Mouse (Mus musculus): ENCODE results near the gene Baiap2l2. TPM values are rescaled to one million over a fixed set of nuclear protein-coding genes. Genes with fewer than 3 reads are reported as not detected.

Gene Baiap2l2
- total RNA-seq, 1 experiment from 2014 or later = 0.57 TPM

DNA sequence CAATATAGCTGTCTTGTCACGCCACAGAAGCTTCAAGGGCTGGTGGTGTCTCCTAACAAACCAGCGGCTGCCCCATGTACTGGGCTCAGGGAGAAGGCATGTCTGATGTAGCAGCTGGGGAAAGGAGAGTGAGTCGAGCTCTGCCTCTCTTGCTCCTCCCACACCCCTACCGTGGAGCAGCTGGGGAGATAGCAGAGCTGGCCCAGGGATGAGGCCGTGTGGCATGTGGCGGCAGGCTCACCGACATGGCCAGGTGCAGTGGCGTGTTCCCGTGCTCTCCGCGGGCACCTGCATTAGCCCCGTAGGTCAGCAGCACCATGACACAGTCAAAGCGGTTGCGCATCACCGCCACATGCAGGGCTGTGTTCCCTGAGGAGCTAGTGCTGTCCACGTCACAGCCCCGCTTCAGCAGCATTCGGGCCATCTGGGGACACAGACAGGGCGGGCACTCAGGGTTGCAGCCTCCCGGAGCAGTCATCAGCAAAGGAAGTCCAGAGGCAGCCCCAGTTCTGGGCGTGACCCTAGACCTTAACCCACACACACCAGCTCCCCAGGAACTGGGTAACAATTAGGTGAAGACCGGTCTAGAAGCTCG lies 20.8 kb upstream of the Baiap2l2 start:
- no peak for ATAC-seq (replicated peaks; ENCODE audit: insufficient number of reproducible peaks, low FRiP score, low TSS enrichment, poor library complexity, severe bottlenecking)

GRCm38 (mm10) chr15:79304832-79305231 lies 19.5 kb upstream of the Baiap2l2 start:
- ATAC-seq (replicated peaks; ENCODE audit: insufficient number of reproducible peaks, low FRiP score, low TSS enrichment, poor library complexity, severe bottlenecking) = no peak

GRCm38 (mm10) chr15:79303725-79304124 lies 18.4 kb upstream of the Baiap2l2 start:
- ATAC-seq (replicated peaks; ENCODE audit: insufficient number of reproducible peaks, low FRiP score, low TSS enrichment, poor library complexity, severe bottlenecking) = no peak

DNA sequence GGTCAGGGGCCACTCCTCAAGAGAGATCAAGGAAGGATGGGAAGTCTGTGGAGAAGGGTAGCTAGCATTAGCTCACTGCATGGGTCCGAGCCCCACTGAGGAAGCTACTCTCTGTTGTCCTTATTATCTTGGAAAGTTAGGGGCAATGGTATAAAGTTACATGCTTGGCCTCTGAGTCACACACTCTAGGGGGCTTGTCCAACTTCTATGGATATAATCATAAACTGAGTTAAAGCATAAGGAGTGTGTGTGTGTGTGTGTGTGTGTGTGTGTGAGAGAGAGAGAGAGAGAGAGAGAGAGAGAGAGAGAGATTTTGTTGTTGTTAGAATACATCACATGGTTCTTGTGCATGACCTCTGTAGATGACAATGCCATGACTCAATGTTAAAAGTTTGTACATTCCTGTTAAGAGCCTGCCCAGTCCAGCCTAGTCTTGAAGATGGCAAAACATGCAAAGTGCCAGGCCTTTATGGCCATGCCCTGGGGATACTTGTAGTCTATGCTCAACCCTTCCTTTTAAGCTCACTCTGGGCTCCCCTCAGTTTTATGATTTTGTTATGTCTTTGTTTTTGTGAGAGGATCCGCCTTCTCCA lies 14.3 kb upstream of the Baiap2l2 start:
- ATAC-seq (replicated peaks; ENCODE audit: insufficient number of reproducible peaks, low FRiP score, low TSS enrichment, poor library complexity, severe bottlenecking) = no peak

- no peak for ATAC-seq (replicated peaks; ENCODE audit: insufficient number of reproducible peaks, low FRiP score, low TSS enrichment, poor library complexity, severe bottlenecking)
Observed at GRCm38 (mm10) chr15:79298553-79298952, 13.2 kb upstream of the Baiap2l2 start.

GRCm38 (mm10) chr15:79292779-79293178 lies 7.4 kb upstream of the Baiap2l2 start:
- no peak for ATAC-seq (replicated peaks; ENCODE audit: insufficient number of reproducible peaks, low FRiP score, low TSS enrichment, poor library complexity, severe bottlenecking)

DNA sequence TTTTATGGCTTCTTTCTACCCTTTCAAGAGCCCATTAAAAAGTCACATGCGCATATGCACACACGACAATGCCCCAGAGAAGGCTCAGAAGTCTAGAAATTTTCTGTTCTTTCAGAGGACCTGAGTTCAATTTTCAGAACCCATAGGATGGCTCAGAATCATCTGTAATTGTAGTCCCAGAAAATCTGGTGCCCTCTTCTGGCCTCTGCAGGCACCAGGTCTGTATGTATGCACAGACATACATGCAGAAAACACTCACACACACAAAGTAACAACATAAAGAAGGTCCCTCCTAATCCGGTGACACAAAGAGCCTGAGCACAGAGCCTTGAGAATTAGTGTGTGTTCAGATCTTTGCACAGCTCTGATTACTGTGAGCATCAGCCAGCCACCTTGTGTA lies 5.0 kb upstream of the Baiap2l2 start:
- no peak for ATAC-seq (replicated peaks; ENCODE audit: insufficient number of reproducible peaks, low FRiP score, low TSS enrichment, poor library complexity, severe bottlenecking)

GRCm38 (mm10) chr15:79289441-79289840 lies 4.1 kb upstream of the Baiap2l2 start:
- ATAC-seq (replicated peaks; ENCODE audit: insufficient number of reproducible peaks, low FRiP score, low TSS enrichment, poor library complexity, severe bottlenecking) = no peak

GRCm38 (mm10) chr15:79288387-79288786 lies 3.0 kb upstream of the Baiap2l2 start:
- ATAC-seq (replicated peaks; ENCODE audit: insufficient number of reproducible peaks, low FRiP score, low TSS enrichment, poor library complexity, severe bottlenecking) = no peak

GRCm38 (mm10) chr15:79287091-79287490 lies 1.8 kb upstream of the Baiap2l2 start:
- no peak for ATAC-seq (replicated peaks; ENCODE audit: insufficient number of reproducible peaks, low FRiP score, low TSS enrichment, poor library complexity, severe bottlenecking)

DNA sequence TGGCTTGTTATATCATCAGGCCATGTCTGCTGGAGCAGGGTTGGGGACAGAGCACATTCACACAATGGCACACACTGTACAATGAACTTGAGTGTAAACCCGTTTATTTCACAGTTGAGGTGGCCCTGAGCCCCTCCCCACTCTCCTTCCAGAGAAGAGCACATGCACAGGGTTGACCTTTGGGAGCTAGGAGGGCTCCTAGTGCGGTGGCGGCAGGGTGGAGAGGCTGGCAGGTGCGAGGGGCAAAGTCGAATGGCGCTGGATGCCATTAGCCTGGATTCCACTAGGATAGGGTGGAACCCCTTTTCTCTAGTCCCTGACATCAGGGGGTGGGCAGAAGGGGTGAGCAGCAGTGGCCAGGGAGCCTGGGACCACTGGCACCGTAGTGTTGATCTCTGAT lies 804 bp upstream of the Baiap2l2 start:
- no peak for ATAC-seq (replicated peaks; ENCODE audit: insufficient number of reproducible peaks, low FRiP score, low TSS enrichment, poor library complexity, severe bottlenecking)

GRCm38 (mm10) chr15:79283371-79283770 lies 2.0 kb downstream of the Baiap2l2 start:
- no peak for ATAC-seq (replicated peaks; ENCODE audit: insufficient number of reproducible peaks, low FRiP score, low TSS enrichment, poor library complexity, severe bottlenecking)

DNA sequence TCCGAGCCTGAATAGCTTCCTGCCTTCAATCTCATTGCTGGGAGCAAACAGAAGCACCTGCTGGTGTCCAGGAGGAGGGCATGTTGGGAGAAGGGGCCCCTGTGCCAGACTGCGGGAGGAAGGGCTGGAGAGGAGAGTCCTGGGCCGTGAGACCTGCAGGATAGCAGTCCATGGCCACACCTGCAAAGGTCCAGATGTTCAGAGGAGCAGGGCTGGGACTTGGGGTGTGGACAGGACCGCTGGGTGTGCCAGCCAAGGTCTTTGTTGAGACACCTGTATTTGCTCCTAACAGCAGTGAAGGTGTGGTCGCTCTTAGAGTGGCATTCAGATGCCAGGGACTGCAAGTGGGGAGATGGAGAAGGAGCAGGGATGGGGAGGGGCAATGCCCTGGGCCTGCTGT lies 2.9 kb downstream of the Baiap2l2 start:
- no peak for ATAC-seq (replicated peaks; ENCODE audit: insufficient number of reproducible peaks, low FRiP score, low TSS enrichment, poor library complexity, severe bottlenecking)

GRCm38 (mm10) chr15:79281389-79281788 lies 3.9 kb downstream of the Baiap2l2 start:
- 0 out of 2 replicates have a peak, but pooled peaks have one; percentile 42 for ATAC-seq (replicated peaks; ENCODE audit: insufficient number of reproducible peaks, low FRiP score, low TSS enrichment, poor library complexity, severe bottlenecking)

GRCm38 (mm10) chr15:79280850-79281249 lies 4.5 kb downstream of the Baiap2l2 start:
- ATAC-seq (replicated peaks; ENCODE audit: insufficient number of reproducible peaks, low FRiP score, low TSS enrichment, poor library complexity, severe bottlenecking) = no peak

GRCm38 (mm10) chr15:79280209-79280608 lies 5.1 kb downstream of the Baiap2l2 start:
- 0 out of 2 replicates have a peak, but pooled peaks have one; percentile 32 for ATAC-seq (replicated peaks; ENCODE audit: insufficient number of reproducible peaks, low FRiP score, low TSS enrichment, poor library complexity, severe bottlenecking)

DNA sequence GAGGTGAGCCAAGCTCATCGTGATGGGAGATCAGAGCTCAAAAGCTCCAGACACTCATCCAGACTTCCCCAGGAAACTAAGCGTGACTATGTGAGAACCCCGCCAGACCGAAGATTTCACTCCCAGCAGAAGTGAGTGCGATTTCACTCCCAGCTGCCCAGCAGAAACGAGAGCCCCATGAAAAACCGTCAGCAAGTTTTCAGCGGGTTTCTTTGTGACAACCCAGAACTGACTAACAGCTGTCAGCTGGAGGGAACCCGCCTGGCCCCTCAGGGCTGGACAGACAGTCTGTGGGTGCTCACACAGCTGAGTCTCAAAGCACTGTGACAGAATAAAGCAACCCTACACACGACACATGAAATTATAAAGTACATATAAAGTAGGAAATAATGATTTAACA lies 7.6 kb downstream of the Baiap2l2 start:
- no peak for ATAC-seq (replicated peaks; ENCODE audit: insufficient number of reproducible peaks, low FRiP score, low TSS enrichment, poor library complexity, severe bottlenecking)

DNA sequence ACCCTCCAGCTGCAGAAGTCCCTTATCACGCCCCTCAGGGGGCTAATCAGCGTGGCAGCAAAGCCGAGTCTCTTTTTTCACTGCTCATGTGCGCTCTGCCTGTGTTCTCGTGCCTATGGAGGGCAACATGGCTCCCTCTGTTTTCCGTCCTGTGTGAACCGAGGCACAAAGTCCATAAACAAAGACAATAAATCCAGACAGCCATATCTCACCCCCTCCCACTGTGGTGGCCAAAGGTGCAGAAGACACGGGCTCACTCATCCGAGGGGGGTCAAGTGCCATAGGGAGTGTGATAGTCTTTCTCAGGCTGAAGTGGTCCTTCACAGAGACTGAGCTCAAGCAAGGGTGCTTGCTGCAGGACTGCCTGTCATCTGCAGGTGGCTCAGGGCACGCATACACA lies 12.3 kb downstream of the Baiap2l2 start:
- ATAC-seq (replicated peaks; ENCODE audit: insufficient number of reproducible peaks, low FRiP score, low TSS enrichment, poor library complexity, severe bottlenecking) = no peak

- peak; percentile 66 for ATAC-seq (replicated peaks; ENCODE audit: insufficient number of reproducible peaks, low FRiP score, low TSS enrichment, poor library complexity, severe bottlenecking)
Observed at GRCm38 (mm10) chr15:79271124-79271746, 14.1 kb downstream of the Baiap2l2 start.
